Mouse (Mus musculus) brain, embryonic 14.5 days (tissue): Measurements from ENCODE around the gene Gys1.
A peak's percentile ranks its signal among the peaks of the same experiment; 100 is the strongest.

Experiments
- CTCF ChIP-seq: fragments of 200-500 bp; IDR thresholded peaks from 2 replicates; pipeline ENCODE4 v1.5.1; 2012; ENCODE audit warnings: inconsistent platforms, mild to moderate bottlenecking, moderate library complexity, borderline replicate concordance; ENCODE audit not compliant: insufficient read depth, insufficient read length; ENCODE audit errors: extremely low read depth
- POLR2A ChIP-seq: fragments of 200-500 bp; IDR thresholded peaks from 2 replicates; pipeline ENCODE4 v1.6.1; 2012; ENCODE audit warnings: mild to moderate bottlenecking, inconsistent platforms, borderline replicate concordance; ENCODE audit not compliant: poor library complexity, insufficient read depth, insufficient read length, severe bottlenecking; ENCODE audit errors: extremely low read depth

GRCm38 (mm10) chr7:45405091-45406075 is 29.3 kb upstream of the Gys1 start, which contains the start of gene Kcna7:
- TF ChIP-seq POLR2A (no peak), CTCF (peak; percentile 93)
